Mouse (Mus musculus): ENCODE data around the gene Zfp456.
"Not testable (repeated sequence)": the region's sequence is repeated elsewhere in the genome, so short reads cannot be mapped to it uniquely, and the experiment has no call there.

The Zfp456 gene

DNA sequence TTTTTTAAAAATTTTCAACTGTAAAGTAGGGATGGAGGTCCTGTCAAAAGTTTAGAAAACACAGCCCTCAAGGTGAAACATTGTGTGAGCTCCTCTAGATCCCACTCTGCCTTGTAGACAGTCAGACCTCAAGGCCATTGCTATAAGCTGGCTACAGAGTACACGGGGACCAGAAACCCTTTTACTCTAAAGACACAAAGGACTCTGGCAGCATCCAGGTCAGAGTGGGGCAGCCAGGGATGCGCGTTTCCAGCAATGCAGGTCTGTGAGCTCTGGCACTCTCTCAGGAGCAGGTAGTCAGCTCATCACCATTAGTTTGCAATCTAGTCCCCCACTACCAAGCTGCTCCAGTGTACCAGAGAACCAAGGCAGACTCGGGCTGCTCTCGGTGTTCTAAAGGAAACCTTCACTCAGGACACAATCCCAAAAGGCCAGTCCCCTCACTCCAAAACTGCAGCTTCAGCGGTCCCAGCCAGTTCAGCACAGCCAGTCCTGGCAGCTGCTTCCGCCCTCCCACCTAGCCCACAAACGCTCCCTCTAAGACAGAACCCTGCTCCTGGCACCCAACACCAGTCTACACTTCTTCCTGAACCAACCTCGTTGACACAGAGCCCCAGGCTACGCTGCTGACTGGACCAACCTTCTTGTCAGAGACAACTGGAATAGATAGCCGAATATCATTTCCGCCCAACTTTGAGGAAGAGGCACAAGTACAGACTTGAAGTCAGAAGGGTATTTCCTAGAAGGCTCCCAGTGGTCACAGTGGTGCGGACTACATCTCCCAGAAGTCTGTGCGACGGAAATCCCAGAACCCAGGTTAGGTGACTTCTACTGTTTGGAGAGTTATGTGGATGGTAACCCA, at the start of gene Zfp456, which contains the start of gene Gm28041:
Gene Zfp456, minus strand, starts transcription at position 761 of the 862 bp plus-strand sequence.
Gene Gm28041, minus strand, starts transcription at position 684 of the 862 bp plus-strand sequence.
- DNase-seq (ENCODE audit: low spot score in 2 of 2) = peak; percentile 75 to 80

DNA sequence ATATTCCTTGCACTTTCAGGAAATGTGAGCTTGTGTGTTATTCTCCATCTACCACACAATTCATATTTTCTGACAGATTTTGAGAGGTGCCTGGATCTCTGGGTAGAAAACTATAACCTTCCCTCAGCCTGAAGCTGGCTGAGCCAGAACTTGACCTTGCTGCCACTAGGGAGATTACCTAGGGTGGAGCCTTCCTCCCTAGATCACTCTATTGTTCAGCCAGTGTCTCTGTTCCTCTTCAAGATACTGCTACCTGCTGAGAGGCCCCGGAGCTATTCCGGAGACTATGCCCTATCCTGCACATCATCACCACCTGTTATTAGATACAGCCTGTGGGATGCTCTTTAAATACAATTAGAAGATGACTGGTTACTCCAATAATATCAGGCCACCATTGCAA, 46.9 kb upstream of the Zfp456 start:
- DNase-seq (ENCODE audit: low spot score in 2 of 2) = not testable (repeated sequence)

DNA sequence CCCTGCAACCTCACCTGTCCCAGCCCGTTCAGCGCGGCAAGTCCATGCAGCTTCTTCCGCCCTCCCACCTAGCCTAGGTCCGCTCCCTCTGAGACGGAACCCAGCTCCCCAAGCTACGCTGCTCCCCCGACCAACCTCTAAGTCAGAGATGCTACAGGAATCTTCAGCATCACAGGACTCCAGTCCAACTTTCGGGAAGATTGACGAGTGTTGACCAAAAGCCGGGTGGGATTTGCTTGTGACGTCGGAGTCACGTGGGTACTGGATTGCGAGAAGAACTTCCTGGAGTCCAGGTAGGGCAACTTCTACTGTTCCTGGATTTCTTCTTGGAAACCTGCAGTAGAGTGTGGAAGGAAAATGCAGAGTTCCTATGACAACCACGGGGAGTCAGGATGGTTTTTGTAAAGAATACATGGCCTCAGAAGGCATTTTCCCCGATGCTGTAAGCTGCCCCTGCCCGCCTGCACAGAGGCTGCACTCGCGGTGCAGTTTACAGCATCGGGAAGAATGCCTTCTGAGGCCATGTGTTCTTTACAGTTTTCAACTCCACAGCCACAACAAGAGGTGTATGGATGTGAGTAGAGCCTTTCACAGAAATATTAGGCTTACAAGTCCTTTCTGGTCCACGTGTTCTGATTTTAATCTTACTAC, 45.7 kb upstream of the Zfp456 start, which contains the start of gene Zfp459:
Gene Zfp459, minus strand, starts transcription at position 212 of the 651 bp plus-strand sequence.
- peak in 1 of 2 experiments; percentile 12 for DNase-seq (ENCODE audit: low spot score in 2 of 2)

DNA sequence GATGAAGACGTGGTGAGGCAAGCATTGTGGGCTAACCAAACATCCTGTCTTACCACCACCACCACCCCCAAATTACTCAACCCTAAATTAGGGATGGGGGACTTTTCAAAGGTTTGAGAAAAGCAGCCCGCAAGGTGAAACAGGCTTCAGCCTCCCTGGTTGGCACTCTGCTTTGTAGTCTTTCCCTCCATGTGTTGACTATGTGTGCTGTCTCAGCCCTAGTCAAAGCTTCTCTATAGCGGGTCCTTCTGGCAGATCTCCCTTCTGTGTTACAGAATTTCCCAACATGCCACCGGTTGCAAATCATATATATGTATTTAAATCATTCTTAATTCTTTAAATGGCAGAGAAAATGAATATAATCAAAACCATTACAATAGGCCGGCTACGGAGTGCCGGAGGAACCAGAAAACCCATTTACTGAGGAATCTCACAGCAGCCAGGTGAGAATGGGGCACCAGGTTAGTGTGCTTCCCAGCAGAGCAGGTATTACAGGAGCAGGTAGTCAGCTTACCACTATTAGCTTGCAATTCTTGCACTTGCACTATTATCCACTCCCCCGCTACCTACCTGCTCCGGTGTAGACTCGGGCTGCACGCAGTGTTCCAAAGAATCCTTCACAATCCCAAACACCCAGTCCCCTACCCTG, 45.1 kb upstream of the Zfp456 start:
- DNase-seq (ENCODE audit: low spot score in 2 of 2) = no peak

DNA sequence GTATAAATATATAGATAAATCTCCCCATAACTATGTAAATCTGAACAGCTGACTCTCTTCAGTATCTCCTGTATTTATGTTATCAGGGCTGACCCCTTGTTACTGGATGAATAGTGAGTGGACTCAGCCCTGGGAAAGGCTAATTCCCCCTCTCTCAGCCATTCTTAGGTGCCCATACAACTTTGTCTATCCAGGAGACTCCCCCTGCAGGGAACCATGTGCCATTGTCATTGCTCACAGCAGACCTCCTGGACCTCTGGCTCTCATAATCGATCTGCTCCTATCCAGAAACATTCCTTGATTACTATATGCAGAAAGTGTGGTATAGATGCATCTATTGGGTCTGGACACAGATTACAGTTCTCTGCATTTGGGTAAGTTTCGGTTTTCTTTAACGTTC, 41.2 kb upstream of the Zfp456 start:
- no peak for DNase-seq (ENCODE audit: low spot score in 2 of 2)

DNA sequence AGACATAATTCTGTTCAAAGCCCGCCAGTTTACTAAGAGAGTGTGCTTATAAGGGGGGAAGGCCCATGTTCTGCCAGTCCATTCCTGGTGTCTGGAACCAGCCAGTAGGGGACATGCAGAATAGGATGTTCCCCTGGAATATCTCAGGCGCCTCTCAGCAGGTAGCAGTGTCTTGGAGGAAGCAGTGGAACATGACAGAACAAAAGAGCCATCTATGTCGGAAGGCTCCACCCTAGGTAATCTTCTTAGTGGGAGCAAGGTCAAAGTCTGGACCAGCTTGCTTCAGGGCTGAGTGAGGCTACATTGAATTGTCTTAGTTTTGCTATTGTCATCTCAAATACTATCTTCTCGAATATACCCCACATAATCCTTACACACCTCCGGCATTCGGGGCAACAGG, 40.1 kb upstream of the Zfp456 start:
- no peak for DNase-seq (ENCODE audit: low spot score in 2 of 2)

DNA sequence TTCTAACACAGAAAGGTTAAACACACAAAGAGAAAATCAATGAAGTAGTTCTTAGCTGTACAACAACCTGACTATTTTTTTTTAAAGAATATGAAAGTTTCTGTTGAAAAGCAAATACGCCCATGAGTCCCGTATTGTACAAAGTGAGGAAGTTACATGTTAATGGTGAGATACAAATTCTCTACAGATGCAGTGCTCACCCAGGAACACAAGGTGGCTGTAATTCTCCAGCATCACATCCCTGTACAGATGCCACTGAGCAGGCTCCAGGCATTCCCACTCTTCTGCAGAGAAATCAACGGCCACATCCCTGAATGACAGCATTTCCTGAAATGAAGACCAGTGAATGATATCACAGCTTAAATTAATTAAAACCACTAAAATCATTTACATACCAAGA, 38.0 kb upstream of the Zfp456 start:
- not testable (repeated sequence) for DNase-seq (ENCODE audit: low spot score in 2 of 2)

DNA sequence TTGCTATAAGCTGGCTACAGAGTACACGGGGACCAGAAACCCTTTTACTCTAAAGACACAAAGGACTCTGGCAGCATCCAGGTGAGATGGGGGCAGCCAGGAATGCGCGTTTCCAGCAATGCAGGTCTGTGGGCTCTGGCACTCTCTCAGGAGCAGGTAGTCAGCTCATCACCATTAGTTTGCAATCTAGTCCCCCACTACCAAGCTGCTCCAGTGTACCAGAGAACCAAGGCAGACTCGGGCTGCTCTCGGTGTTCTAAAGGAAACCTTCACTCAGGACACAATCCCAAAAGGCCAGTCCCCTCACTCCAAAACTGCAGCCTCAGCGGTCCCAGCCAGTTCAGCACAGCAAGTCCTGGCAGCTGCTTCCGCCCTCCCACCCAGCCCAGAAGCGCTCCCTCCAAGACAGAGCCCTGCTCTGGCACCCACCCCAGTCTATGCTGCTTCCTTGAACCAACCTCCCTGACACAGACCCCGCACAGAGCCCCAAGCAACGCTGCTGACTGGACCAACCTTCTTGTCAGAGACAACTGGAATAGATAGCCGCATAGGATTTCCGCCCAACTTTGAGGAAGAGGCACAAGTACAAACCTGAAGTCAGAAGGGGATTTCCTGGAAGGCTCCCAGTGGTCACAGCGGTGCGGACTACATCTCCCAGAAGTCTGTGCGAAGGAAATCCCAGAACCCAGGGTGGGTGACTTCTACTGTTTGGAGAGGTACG, 23.7 kb upstream of the Zfp456 start, which contains the start of gene Zfp429:
Gene Zfp429, minus strand, starts transcription at position 637 of the 721 bp plus-strand sequence.
- peak; percentile 73 to 82 for DNase-seq (ENCODE audit: low spot score in 2 of 2)

DNA sequence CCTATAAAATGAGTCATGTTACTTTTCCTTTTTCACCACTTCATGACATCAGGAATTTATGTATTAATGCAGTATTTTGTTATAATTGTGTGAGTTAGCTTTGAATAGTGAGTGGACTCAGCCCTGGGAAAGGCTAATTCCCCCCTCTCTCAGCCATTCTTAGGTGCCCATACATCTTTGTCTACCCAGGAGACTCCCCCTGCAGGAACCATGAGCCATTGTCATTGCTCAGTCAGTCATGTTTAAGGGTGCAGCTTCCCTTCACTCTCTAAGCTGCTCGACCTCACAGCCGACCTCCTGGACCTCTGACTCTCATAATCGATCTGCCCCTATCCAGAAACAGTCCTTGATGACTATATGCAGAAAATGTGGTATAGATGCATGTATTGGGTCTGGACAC, 645 bp upstream of the Zfp456 start:
- DNase-seq (ENCODE audit: low spot score in 2 of 2) = not testable (repeated sequence)

DNA sequence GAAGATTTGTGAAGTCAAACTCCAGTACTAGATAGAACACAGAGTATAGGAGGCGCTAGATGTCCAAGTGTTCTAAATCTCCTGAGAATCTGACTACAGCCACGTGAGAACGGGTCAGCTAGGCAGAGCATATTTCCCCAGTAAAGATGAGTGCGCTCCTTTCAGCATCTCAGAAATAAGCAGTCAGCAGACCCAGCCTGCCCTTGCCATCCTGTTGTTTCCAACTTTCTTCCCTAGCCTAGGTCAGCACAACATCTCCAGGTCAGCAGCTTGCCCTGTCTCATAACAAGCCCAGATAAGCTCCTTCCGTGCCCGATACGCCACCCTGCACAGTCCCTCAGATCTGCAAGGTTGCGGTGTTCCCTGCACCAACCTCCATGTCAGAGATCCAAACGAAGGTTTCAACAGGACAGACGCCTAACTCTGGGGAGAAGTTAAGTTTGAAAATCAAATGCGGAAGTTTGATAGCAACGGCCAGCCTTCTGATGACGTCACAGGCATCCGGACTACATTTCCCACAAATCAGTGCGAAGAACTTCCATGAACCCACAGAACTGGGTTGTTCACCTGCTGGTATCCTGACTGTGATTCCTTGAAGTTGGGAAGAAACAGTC, 15.4 kb downstream of the Zfp456 start, which contains the start of the genes Gm28044 and Zfp953:
Gene Gm28044, minus strand, starts transcription at position 406 of the 614 bp plus-strand sequence.
Gene Zfp953, minus strand, starts transcription at position 475 of the 614 bp plus-strand sequence.
- peak; percentile 86 to 91 for DNase-seq (ENCODE audit: low spot score in 2 of 2)

DNA sequence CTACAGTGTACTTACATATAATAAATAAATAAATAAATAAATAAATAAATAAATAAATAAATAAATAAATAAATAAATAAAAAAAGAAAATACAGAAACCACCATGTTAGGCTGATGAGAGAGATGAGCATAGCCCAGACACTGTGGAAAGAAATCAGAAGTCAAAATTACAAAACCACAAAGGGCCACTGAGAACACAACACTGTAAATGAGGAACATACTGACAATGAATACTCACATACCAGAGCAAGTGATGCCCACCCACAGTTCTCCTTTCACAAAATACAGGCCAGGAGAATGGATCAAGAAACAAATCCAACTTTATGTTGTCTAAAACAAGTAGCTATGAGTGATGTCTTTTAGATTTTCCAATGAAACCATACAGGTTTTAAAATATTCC, 23.8 kb downstream of the Zfp456 start:
- no peak for DNase-seq (ENCODE audit: low spot score in 2 of 2)

DNA sequence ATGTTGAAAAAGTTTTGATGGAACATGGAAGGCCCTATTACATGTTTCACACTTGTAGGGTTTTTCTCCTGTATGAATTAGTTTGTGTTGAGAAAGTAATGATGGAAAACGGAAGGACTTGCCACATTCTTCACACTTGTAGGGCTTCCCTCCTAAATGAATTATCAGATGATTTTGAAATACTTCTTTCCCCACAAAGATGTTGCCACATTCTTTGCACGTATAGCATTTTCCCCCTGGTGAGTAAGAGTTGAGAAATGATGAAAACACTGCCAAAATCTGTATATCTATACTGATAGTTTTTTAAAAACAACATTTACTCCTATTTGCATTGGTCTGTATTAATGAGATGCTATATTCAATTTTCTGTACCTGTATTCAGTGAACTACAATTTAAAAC, 32.2 kb downstream of the Zfp456 start:
- no peak for DNase-seq (ENCODE audit: low spot score in 2 of 2)

DNA sequence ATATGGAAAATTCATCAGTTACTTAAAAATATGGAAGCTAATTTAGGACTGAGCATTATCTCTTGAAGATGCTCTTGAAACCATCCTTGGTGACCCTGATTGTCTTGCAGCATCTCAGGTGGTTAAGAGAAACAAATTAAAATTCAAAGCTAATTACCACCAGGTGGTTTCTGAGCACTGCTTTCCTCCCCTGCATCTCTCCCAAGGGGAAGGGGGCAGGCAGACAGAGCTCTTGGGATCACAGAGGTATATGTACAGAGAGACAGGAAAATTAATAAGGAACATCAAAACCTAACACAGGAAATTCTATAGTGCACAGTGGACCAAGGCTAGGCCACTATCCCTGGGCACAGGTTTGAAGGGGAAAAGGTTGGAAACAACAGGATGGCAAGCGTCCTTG, 42.7 kb downstream of the Zfp456 start:
- DNase-seq (ENCODE audit: low spot score in 2 of 2) = peak in 1 of 2 experiments; percentile 3

DNA sequence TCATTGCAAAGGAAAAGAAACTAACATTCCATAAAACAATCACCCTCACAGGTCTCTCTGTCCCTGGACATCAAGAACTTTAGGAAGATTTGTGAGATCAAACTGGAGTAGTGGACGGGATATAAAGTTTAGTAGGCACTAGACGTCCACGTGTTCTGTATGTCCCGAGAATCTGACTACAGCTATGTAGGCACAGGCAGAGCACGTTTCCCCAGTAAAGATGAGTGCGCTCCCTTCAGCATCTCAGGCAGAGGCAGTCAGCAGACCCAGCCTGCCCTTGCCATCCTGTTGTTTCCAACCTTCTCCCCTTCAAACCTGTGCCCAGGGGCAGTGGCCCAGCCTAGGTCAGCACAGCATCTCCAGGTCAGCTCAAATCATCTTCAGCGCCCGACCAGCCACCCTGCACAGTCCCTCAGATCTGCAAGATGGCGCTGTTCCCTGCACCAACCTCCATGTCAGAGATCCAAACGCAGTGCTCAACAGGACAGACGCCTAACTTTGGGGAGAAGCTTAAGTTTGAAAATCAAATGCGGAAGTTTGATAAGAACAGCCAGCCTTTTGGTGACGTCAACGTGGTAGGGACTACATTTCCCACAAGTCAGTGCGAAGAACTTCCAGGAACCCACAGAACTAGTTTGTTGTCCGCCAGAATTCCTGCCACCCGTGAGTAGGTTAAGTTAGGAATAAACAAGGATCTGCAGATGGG, 43.4 kb downstream of the Zfp456 start, which contains the start of gene Zfp595:
Gene Zfp595, minus strand, starts transcription at position 552 of the 706 bp plus-strand sequence.
- DNase-seq (ENCODE audit: low spot score in 2 of 2) = peak; percentile 88 to 92

Measured in heart, adult 9 months (tissue).